Mouse (Mus musculus): ENCODE measurements at regions not wholly inside any gene's neighbourhood (a gene's known extent, or its start where the extent isn't known, plus 50 kb on each side); places are given as distances from the start of the nearest gene placed in this dataset.

- Histone ChIP-seq H3K4me2 (replicated peaks; ENCODE audit: low read depth, low read length) (no peak overlapping the region), H3K27me3 (ENCODE audit: control insufficient read depth, insufficient read depth, low read length) (no peaks in the 10 kb centered on the region), H3K27ac (ENCODE audit: low read depth, low read length) (0 out of 2 replicates have a peak overlapping the region, but pooled peaks have one; percentile 48), H3K9me3 (ENCODE audit: control insufficient read depth, low read length) (no peaks in the 10 kb centered on the region), H3K36me3 (ENCODE audit: control insufficient read depth, insufficient read depth, low read length) (no peaks in the 10 kb centered on the region), H3K4me3 (ENCODE audit: low read depth, low read length) (no peak overlapping the region), H3K9ac (ENCODE audit: low read depth, low read length) (no peak overlapping the region), H3K4me1 (replicated peaks; ENCODE audit: control insufficient read depth, insufficient read depth, low read length) (0 out of 2 replicates have a peak, but pooled peaks cover 3% of the 10 kb centered on the region)
- DNase-seq (ENCODE audit: low spot score) (peak; percentile 7), ATAC-seq (ENCODE audit: low FRiP score) (no peak; the same call in 1 of the 2 replicates)
- WGBS, result 82% methylated on average over 1 of the region's 1 CpGs
Observed at GRCm38 (mm10) chr7:40392699-40393098, 505.4 kb upstream of the Vstm2b start.

- Histone ChIP-seq H3K4me3 (ENCODE audit: low read depth, low read length) (no peak overlapping the region), H3K9me3 (ENCODE audit: control insufficient read depth, low read length) (no peaks in the 10 kb centered on the region), H3K27me3 (ENCODE audit: control insufficient read depth, insufficient read depth, low read length) (no peaks in the 10 kb centered on the region), H3K9ac (ENCODE audit: low read depth, low read length) (no peak overlapping the region), H3K4me1 (replicated peaks; ENCODE audit: control insufficient read depth, insufficient read depth, low read length) (no peaks in the 10 kb centered on the region), H3K27ac (ENCODE audit: low read depth, low read length) (no peak overlapping the region), H3K36me3 (ENCODE audit: control insufficient read depth, insufficient read depth, low read length) (no peaks in the 10 kb centered on the region), H3K4me2 (replicated peaks; ENCODE audit: low read depth, low read length) (no peak overlapping the region)
- DNase-seq (ENCODE audit: low spot score), result no peak
- WGBS, result 61% methylated on average over 5 of the region's 5 CpGs
- no peak for ATAC-seq (ENCODE audit: low FRiP score)
Observed at GRCm38 (mm10) chr7:40398266-40398665, 499.9 kb upstream of the Vstm2b start.

- Histone ChIP-seq H3K9me3 (ENCODE audit: control insufficient read depth, low read length) (no peaks in the 10 kb centered on the region), H3K27ac (ENCODE audit: low read depth, low read length) (no peak overlapping the region), H3K27me3 (ENCODE audit: control insufficient read depth, insufficient read depth, low read length) (no peaks in the 10 kb centered on the region), H3K4me3 (ENCODE audit: low read depth, low read length) (no peak overlapping the region), H3K4me2 (replicated peaks; ENCODE audit: low read depth, low read length) (no peak overlapping the region), H3K36me3 (ENCODE audit: control insufficient read depth, insufficient read depth, low read length) (no peaks in the 10 kb centered on the region), H3K4me1 (replicated peaks; ENCODE audit: control insufficient read depth, insufficient read depth, low read length) (no peaks in the 10 kb centered on the region), H3K9ac (ENCODE audit: low read depth, low read length) (no peak overlapping the region)
- 86% methylated on average over 2 of the region's 2 CpGs for whole genome bisulfite sequencing
- no peak for ATAC-seq (ENCODE audit: low FRiP score)
- DNase-seq (ENCODE audit: low spot score), result no peak
Observed at GRCm38 (mm10) chr7:40419332-40419731, 478.8 kb upstream of the Vstm2b start.

GRCm38 (mm10) chr7:40422125-40422524, 476.0 kb upstream of the Vstm2b start:
- Histone ChIP-seq H3K27ac (ENCODE audit: low read depth, low read length) (no peak overlapping the region), H3K9me3 (ENCODE audit: control insufficient read depth, low read length) (no peaks in the 10 kb centered on the region), H3K4me1 (replicated peaks; ENCODE audit: control insufficient read depth, insufficient read depth, low read length) (no peaks in the 10 kb centered on the region), H3K4me2 (replicated peaks; ENCODE audit: low read depth, low read length) (no peak overlapping the region), H3K9ac (ENCODE audit: low read depth, low read length) (no peak overlapping the region), H3K4me3 (ENCODE audit: low read depth, low read length) (no peak overlapping the region), H3K27me3 (ENCODE audit: control insufficient read depth, insufficient read depth, low read length) (no peaks in the 10 kb centered on the region), H3K36me3 (ENCODE audit: control insufficient read depth, insufficient read depth, low read length) (no peaks in the 10 kb centered on the region)
- ATAC-seq (ENCODE audit: low FRiP score) (no peak), DNase-seq (ENCODE audit: low spot score) (no peak)
- 84% methylated on average over 4 of the region's 4 CpGs for WGBS

- H3K9me3 ChIP-seq (ENCODE audit: control insufficient read depth, low read length), result no peaks in the 10 kb centered on the region
- no peaks in the 10 kb centered on the region for H3K4me1 ChIP-seq (replicated peaks; ENCODE audit: control insufficient read depth, insufficient read depth, low read length)
Observed at GRCm38 (mm10) chr7:40429416-40429815, 468.7 kb upstream of the Vstm2b start.

GRCm38 (mm10) chr7:40433906-40434305, 464.2 kb upstream of the Vstm2b start:
- no peaks in the 10 kb centered on the region for H3K9me3 ChIP-seq (ENCODE audit: control insufficient read depth, low read length)
- no peaks in the 10 kb centered on the region for H3K4me1 ChIP-seq (replicated peaks; ENCODE audit: control insufficient read depth, insufficient read depth, low read length)
- no peak overlapping the region for H3K4me2 ChIP-seq (replicated peaks; ENCODE audit: low read depth, low read length)
- ATAC-seq (ENCODE audit: low FRiP score), result no peak
- WGBS, result 80% methylated on average over 2 of the region's 2 CpGs
- no peaks in the 10 kb centered on the region for H3K27me3 ChIP-seq (ENCODE audit: control insufficient read depth, insufficient read depth, low read length)
- no peak overlapping the region for H3K27ac ChIP-seq (ENCODE audit: low read depth, low read length)
- no peak overlapping the region for H3K4me3 ChIP-seq (ENCODE audit: low read depth, low read length)
- DNase-seq (ENCODE audit: low spot score), result no peak
- no peak overlapping the region for H3K9ac ChIP-seq (ENCODE audit: low read depth, low read length)
- no peaks in the 10 kb centered on the region for H3K36me3 ChIP-seq (ENCODE audit: control insufficient read depth, insufficient read depth, low read length)

More at GRCm38 (mm10) chr7:40429416-40429815, 468.7 kb upstream of the Vstm2b start:
- no peak overlapping the region for H3K4me2 ChIP-seq (replicated peaks; ENCODE audit: low read depth, low read length)
- H3K27me3 ChIP-seq (ENCODE audit: control insufficient read depth, insufficient read depth, low read length), result no peaks in the 10 kb centered on the region
- ATAC-seq (ENCODE audit: low FRiP score) (no peak), DNase-seq (ENCODE audit: low spot score) (no peak)
- 82% methylated on average over 2 of the region's 2 CpGs for WGBS
- H3K36me3 ChIP-seq (ENCODE audit: control insufficient read depth, insufficient read depth, low read length), result no peaks in the 10 kb centered on the region
- H3K27ac ChIP-seq (ENCODE audit: low read depth, low read length), result no peak overlapping the region
- no peak overlapping the region for H3K9ac ChIP-seq (ENCODE audit: low read depth, low read length)
- no peak overlapping the region for H3K4me3 ChIP-seq (ENCODE audit: low read depth, low read length)

GRCm38 (mm10) chr7:40441128-40441527, 457.0 kb upstream of the Vstm2b start:
- no peaks in the 10 kb centered on the region for H3K9me3 ChIP-seq (ENCODE audit: control insufficient read depth, low read length)
- 46% methylated on average over 1 of the region's 1 CpGs for WGBS
- ATAC-seq (ENCODE audit: low FRiP score) (no peak), DNase-seq (ENCODE audit: low spot score) (no peak)
- no peak overlapping the region for H3K4me3 ChIP-seq (ENCODE audit: low read depth, low read length)
- no peak overlapping the region for H3K4me2 ChIP-seq (replicated peaks; ENCODE audit: low read depth, low read length)
- H3K36me3 ChIP-seq (ENCODE audit: control insufficient read depth, insufficient read depth, low read length), result no peaks in the 10 kb centered on the region
- H3K27ac ChIP-seq (ENCODE audit: low read depth, low read length), result no peak overlapping the region
- no peak overlapping the region for H3K9ac ChIP-seq (ENCODE audit: low read depth, low read length)
- H3K4me1 ChIP-seq (replicated peaks; ENCODE audit: control insufficient read depth, insufficient read depth, low read length), result no peaks in the 10 kb centered on the region
- H3K27me3 ChIP-seq (ENCODE audit: control insufficient read depth, insufficient read depth, low read length), result no peaks in the 10 kb centered on the region

GRCm38 (mm10) chr7:40441786-40442185, 456.3 kb upstream of the Vstm2b start:
- DNase-seq (ENCODE audit: low spot score) (no peak), ATAC-seq (ENCODE audit: low FRiP score) (no peak)
- Histone ChIP-seq H3K27me3 (ENCODE audit: control insufficient read depth, insufficient read depth, low read length) (no peaks in the 10 kb centered on the region), H3K36me3 (ENCODE audit: control insufficient read depth, insufficient read depth, low read length) (no peaks in the 10 kb centered on the region), H3K4me1 (replicated peaks; ENCODE audit: control insufficient read depth, insufficient read depth, low read length) (no peaks in the 10 kb centered on the region), H3K27ac (ENCODE audit: low read depth, low read length) (no peak overlapping the region), H3K4me3 (ENCODE audit: low read depth, low read length) (no peak overlapping the region), H3K9ac (ENCODE audit: low read depth, low read length) (no peak overlapping the region), H3K4me2 (replicated peaks; ENCODE audit: low read depth, low read length) (no peak overlapping the region), H3K9me3 (ENCODE audit: control insufficient read depth, low read length) (no peaks in the 10 kb centered on the region)
- 88% methylated on average over 3 of the region's 3 CpGs for WGBS

GRCm38 (mm10) chr7:40466382-40466781, 431.7 kb upstream of the Vstm2b start:
- Histone ChIP-seq H3K9me3 (ENCODE audit: control insufficient read depth, low read length) (no peaks in the 10 kb centered on the region), H3K27me3 (ENCODE audit: control insufficient read depth, insufficient read depth, low read length) (no peaks in the 10 kb centered on the region), H3K4me3 (ENCODE audit: low read depth, low read length) (no peak overlapping the region), H3K4me2 (replicated peaks; ENCODE audit: low read depth, low read length) (no peak overlapping the region), H3K4me1 (replicated peaks; ENCODE audit: control insufficient read depth, insufficient read depth, low read length) (no peaks in the 10 kb centered on the region), H3K36me3 (ENCODE audit: control insufficient read depth, insufficient read depth, low read length) (no peaks in the 10 kb centered on the region), H3K27ac (ENCODE audit: low read depth, low read length) (no peak overlapping the region), H3K9ac (ENCODE audit: low read depth, low read length) (no peak overlapping the region)
- DNase-seq (ENCODE audit: low spot score) (no peak), ATAC-seq (ENCODE audit: low FRiP score) (no peak)
- 80% methylated on average over 5 of the region's 5 CpGs for WGBS

All from hindbrain, embryonic 11.5 days (tissue).